Mouse (Mus musculus) heart, postnatal 0 days (tissue): ENCODE data around the gene C1qtnf5.

Experiments
- CTCF ChIP-seq: IDR thresholded peaks from 2 replicates; pipeline ENCODE4 v1.5.1; 2016; ENCODE audit warnings: antibody characterized with exemption, control low read depth, low read depth
- EP300 ChIP-seq: IDR thresholded peaks from 2 replicates; pipeline ENCODE4 v1.6.1; 2016; ENCODE audit warnings: antibody characterized with exemption, low read depth

DNA sequence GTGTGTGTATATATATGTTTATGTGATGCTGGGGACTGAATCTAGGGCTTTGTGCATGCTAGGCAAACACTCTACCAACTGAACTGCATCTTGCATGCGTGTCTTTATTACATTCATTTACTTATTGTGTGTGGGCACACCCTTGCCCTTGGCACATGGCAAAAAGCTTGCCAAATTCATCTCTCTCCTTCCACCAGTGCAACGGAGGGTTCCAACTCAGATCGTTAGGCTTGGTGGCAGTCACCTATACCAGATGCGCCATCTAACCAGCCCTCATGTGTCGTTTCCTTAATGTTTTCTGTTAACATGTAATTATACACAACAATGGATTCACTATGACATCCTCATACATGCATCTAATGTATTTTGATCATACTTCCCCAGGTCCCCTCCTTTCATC is 24.8 kb upstream of the C1qtnf5 start:
- TF ChIP-seq CTCF, result no peak
- TF ChIP-seq EP300, result no peak
